ENCODE assay signal across 8 mouse cellular contexts in the genomic region with DNA sequence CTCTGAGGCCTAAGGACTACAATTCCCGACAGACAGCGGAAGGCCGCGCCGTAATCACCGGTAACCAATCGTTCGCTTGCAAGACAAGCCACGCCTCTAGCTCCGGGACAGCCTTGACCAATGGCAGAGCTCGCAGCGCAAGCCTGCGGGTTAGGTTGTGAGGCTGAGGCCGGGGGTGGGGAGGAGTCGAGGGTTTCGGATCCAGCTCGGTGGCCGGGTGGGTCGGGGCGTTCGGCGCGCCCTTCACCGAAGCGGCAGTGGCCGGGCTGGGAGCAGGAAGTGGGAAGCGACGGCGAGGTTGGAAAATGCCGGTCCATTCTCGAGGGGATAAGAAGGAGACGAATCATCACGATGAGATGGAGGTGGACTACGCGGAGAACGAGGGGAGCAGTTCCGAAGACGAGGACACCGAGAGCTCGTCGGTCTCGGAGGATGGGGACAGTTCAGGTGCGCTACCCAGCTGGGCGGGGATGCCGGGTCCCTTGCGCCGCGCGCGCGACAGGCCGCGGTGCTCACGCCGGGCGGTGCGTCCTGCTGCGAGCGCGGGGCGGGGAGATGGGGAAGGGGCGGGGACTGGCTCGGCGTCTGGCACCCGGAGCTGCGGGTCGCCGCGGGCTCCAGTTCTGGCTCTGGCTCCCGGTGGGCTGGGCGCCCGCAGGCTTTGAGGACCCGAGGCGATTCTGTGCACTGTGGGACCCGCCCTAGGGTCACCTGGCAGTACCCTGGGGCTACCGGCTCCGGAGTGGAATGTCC. TPM values are rescaled to one million over a fixed set of nuclear protein-coding genes. Genes with fewer than 3 reads are reported as not detected.
DNase-seq lines count a peak whose midpoint lies in the region; ATAC-seq lines count a peak whose summit lies in the region.

Gene Brms1l (plus strand): TSS at position 126 of the 753 bp plus-strand sequence.

- peak within 1 kb of the TSS; percentile 68 for H3K4me2 ChIP-seq in hindbrain, embryonic 15.5 days

- no peaks in the 10 kb centered on the region for H3K27me3 ChIP-seq in hindbrain, embryonic 15.5 days

- peak within 1 kb of the TSS; percentile 88 for H3K27ac ChIP-seq in hindbrain, embryonic 15.5 days (replicated peaks)
- 0 out of 2 replicates have a peak within 1 kb of the TSS, but pooled peaks have one; percentile 25 for H3K27ac ChIP-seq in macrophage

- no peaks in the 10 kb centered on the region for H3K9me3 ChIP-seq in hindbrain, embryonic 15.5 days

- H3K4me1 ChIP-seq in hindbrain, embryonic 15.5 days (replicated peaks) = peaks cover 14% of the 10 kb centered on the region

- H3K9ac ChIP-seq in hindbrain, embryonic 15.5 days = peak within 1 kb of the TSS; percentile 72

- H3K36me3 ChIP-seq in hindbrain, embryonic 15.5 days = peaks cover 1% of the 10 kb centered on the region; the same call in 1 of the 2 replicates
- H3K36me3 ChIP-seq in macrophage (ENCODE audit: inconsistent target) = no peaks in the 10 kb centered on the region

- peak; percentile 96 for DNase-seq in T-cell, adult 2 months (ENCODE audit: low spot score)
- DNase-seq in cerebellum, postnatal 36 days = peak; percentile 92 to 94
- DNase-seq in frontal cortex, postnatal 36 days (ENCODE audit: low spot score in 2 of 2) = peak; percentile 94 to 97
- peak; percentile 93 to 97 for DNase-seq in left cerebral cortex, adult 18-20 months (ENCODE audit: low spot score in 2 of 2)
- DNase-seq in right cerebral cortex, adult 18-20 months = peak; percentile 98
- DNase-seq in urinary bladder, postnatal 10 days (ENCODE audit: low spot score) = peak; percentile 86

- WGBS in hindbrain, embryonic 15.5 days = under 1% methylated on average over 65 of the region's 77 CpGs
- WGBS in macrophage (ENCODE audit: missing documents) = under 1% methylated on average over 61 of the region's 77 CpGs

- H3K4me3 ChIP-seq in hindbrain, embryonic 15.5 days = peak within 1 kb of the TSS; percentile 66
- peak within 1 kb of the TSS; percentile 54 for H3K4me3 ChIP-seq in macrophage (ENCODE audit: inconsistent target)

- peaks cover 15% of the 10 kb centered on the region; the same call in 1 of the 2 replicates for H3K79me2 ChIP-seq in macrophage (ENCODE audit: inconsistent target)

- peak; percentile 99 for ATAC-seq in hindbrain, embryonic 15.5 days (ENCODE audit: low FRiP score, low read depth)

RNA-seq across cellular contexts. Expression of gene Brms1l, which starts in this region (rescaled TPM):
- polyA plus RNA-seq in hindbrain, embryonic 15.5 days (2015; fragmentation: Nextera tagmentation; extraction: Ambion mirVana) = 52.1 and 57.0 TPM in 2 replicates
- 10 to 100 TPM; 67.1 to 71.6 TPM for total RNA-seq in left cerebral cortex, adult 18-20 months (2021)
- 10 to 100 TPM in 25 of 26 experiments, 1 to 10 TPM in 1; 6.2 to 86.3 (median 54.7) TPM for total RNA-seq in macrophage (2018; cell fraction: chromatin; rRNA removed)
- 10 to 100 TPM in 3 of 26 experiments, 1 to 10 TPM in 23; 4.3 to 11.6 (median 7.7) TPM for total RNA-seq in macrophage (2018; cell fraction: cytosol; rRNA removed)
- 10 to 100 TPM in 21 of 26 experiments, 1 to 10 TPM in 5; 5.4 to 39.4 (median 19.0) TPM for total RNA-seq in macrophage (2018; cell fraction: nucleus; rRNA removed)
- polyA plus RNA-seq in macrophage (2018) = 7.4 to 10.7 TPM (median 7.4 TPM) in 3 replicates

Comparison
In these comparisons a context has a peak if more than half of its experiments do, and no peak if none do; other contexts are left out.
1. Peak in every context shown above with its lines: DNase-seq, ATAC-seq, H3K4me3 ChIP-seq and H3K27ac ChIP-seq.